ENCODE assay signal across 7 mouse cellular contexts in genomic region chr11:22871628-22872306, GRCm38 (mm10). TPM values are rescaled to one million over a fixed set of nuclear protein-coding genes. Genes with fewer than 3 reads are reported as not detected.
A peak's percentile ranks its signal among the peaks of the same experiment; 100 is the strongest.
DNase-seq lines count a peak whose midpoint lies in the region; ATAC-seq and TF ChIP-seq lines count a peak whose summit lies in the region.

No protein-coding gene starts in this region.

- H3K4me2 ChIP-seq in heart, embryonic 13.5 days: peak overlapping the region; percentile 45
- peak overlapping the region; percentile 78 for H3K4me2 ChIP-seq in liver, postnatal 0 days (ENCODE audit: low read depth, low read length)

- H3K27me3 ChIP-seq in spleen, adult 2 months (ENCODE audit: control insufficient read depth, insufficient read depth, low read length): no peaks in the 10 kb centered on the region
- no peaks in the 10 kb centered on the region for H3K27me3 ChIP-seq in heart, embryonic 13.5 days (replicated peaks)
- H3K27me3 ChIP-seq in liver, postnatal 0 days (ENCODE audit: insufficient read depth, low read length): no peaks in the 10 kb centered on the region

- H3K27ac ChIP-seq in spleen, adult 2 months (ENCODE audit: insufficient read depth, low read length): peak overlapping the region; percentile 69
- H3K27ac ChIP-seq in heart, embryonic 13.5 days (replicated peaks): peak overlapping the region; percentile 65
- H3K27ac ChIP-seq in liver, postnatal 0 days (ENCODE audit: low read depth): peak overlapping the region; percentile 84

- TF ChIP-seq EP300 in liver, postnatal 0 days (IDR thresholded peaks at IDR 0.05; ENCODE audit: low read depth): 0 out of 2 replicates have a peak, but pooled peaks have one; percentile 14

- no peak for TF ChIP-seq POLR2A in spleen, adult 2 months (IDR thresholded peaks at IDR 0.05; ENCODE audit: low read depth, low read length)

- 5% methylated on average over 7 of the region's 7 CpGs for WGBS in spleen, adult 2 months
- 42% methylated on average over 7 of the region's 7 CpGs for WGBS in heart, embryonic 13.5 days
- WGBS in liver, postnatal 0 days (ENCODE audit: insufficient replicate concordance): 23% methylated on average over 7 of the region's 7 CpGs

- no peak overlapping the region for H3K9ac ChIP-seq in heart, embryonic 13.5 days
- peak overlapping the region; percentile 44 for H3K9ac ChIP-seq in liver, postnatal 0 days (replicated peaks)

- no peaks in the 10 kb centered on the region for H3K9me3 ChIP-seq in heart, embryonic 13.5 days
- no peaks in the 10 kb centered on the region for H3K9me3 ChIP-seq in liver, postnatal 0 days (ENCODE audit: low read length)

- no peak for ATAC-seq in heart, embryonic 13.5 days (ENCODE audit: extremely low read depth, insufficient number of reproducible peaks, low FRiP score, low TSS enrichment)
- ATAC-seq in liver, postnatal 0 days: peak; percentile 65

- TF ChIP-seq CTCF in spleen, adult 2 months (IDR thresholded peaks at IDR 0.05; ENCODE audit: extremely low read depth, insufficient read depth, insufficient read length, insufficient replicate concordance): no peak
- TF ChIP-seq CTCF in liver, postnatal 0 days (IDR thresholded peaks at IDR 0.05; ENCODE audit: low read depth): no peak

- H3K4me1 ChIP-seq in spleen, adult 2 months (ENCODE audit: control insufficient read depth, insufficient read depth, insufficient read length): peaks cover 16% of the 10 kb centered on the region
- H3K4me1 ChIP-seq in heart, embryonic 13.5 days: peaks cover 26% of the 10 kb centered on the region
- peaks cover 19% of the 10 kb centered on the region for H3K4me1 ChIP-seq in liver, postnatal 0 days (ENCODE audit: insufficient read depth)

- H3K36me3 ChIP-seq in spleen, adult 2 months (ENCODE audit: control insufficient read depth, insufficient read depth, low read length): no peaks in the 10 kb centered on the region
- H3K36me3 ChIP-seq in heart, embryonic 13.5 days: no peaks in the 10 kb centered on the region
- no peaks in the 10 kb centered on the region for H3K36me3 ChIP-seq in liver, postnatal 0 days (replicated peaks; ENCODE audit: insufficient read depth, low read length)

- DNase-seq in spleen, adult 2 months (ENCODE audit: low read depth in 1 of 2, low spot score in 2 of 2): no peak
- no peak for DNase-seq in spleen, adult 12 weeks (ENCODE audit: low spot score)
- DNase-seq in liver, postnatal 0 days: no peak
- DNase-seq in cerebellum, adult 18-20 months: no peak
- DNase-seq in frontal cortex, postnatal 25 days (ENCODE audit: low spot score in 2 of 2): no peak
- DNase-seq in adrenal gland, postnatal 36 days: no peak

- H3K4me3 ChIP-seq in spleen, adult 2 months (ENCODE audit: extremely low read depth, insufficient read depth, insufficient read length): peak overlapping the region; percentile 20
- peak overlapping the region; percentile 20; the same call in 1 of the 2 replicates for H3K4me3 ChIP-seq in heart, embryonic 13.5 days
- peak overlapping the region; percentile 38 for H3K4me3 ChIP-seq in liver, postnatal 0 days (ENCODE audit: low read depth, low read length)

RNA-seq across cellular contexts. Expression of gene B3gnt2, which starts 11.0 kb away (rescaled TPM):
- 18.9 and 23.4 TPM in 2 replicates for polyA plus RNA-seq in spleen, adult 2 months (2012; rRNA removed)
- polyA plus RNA-seq in heart, embryonic 13.5 days (2015; fragmentation: Nextera tagmentation; extraction: Ambion mirVana): 3.3 and 4.5 TPM in 2 replicates
- polyA plus RNA-seq in liver, postnatal 0 days (2015; fragmentation: Nextera tagmentation; extraction: Ambion mirVana): 10.0 and 10.8 TPM in 2 replicates
- 10 to 100 TPM; 35.9 to 62.8 TPM for total RNA-seq in adrenal gland, postnatal 36 days (2021)
